Mouse (Mus musculus) left cerebral cortex, postnatal 10 days (tissue): ENCODE results near the gene Ss18l1. TPM values are rescaled to one million over a fixed set of nuclear protein-coding genes. Genes with fewer than 3 reads are reported as not detected.
A peak's percentile ranks its signal among the peaks of the same experiment; 100 is the strongest.

Experiments
- DNase-seq, 2 experiments: peaks; one replicate each; pipeline ENCODE4 v3.0.0; 2021 to 2022; ENCODE audit warnings: low spot score in 2 of 2, mixed read lengths in 1 of 2; ENCODE audit errors: extremely low spot score in 1 of 2
- intact Hi-C: fragments of 180-260 bp; cut with DNase I; formaldehyde crosslinking; loops from one replicate; pipeline ENCODE4 v1.15.1; 2025
- total RNA-seq, 2 experiments: library from RNA; stranded (reverse); gene quantifications; 2 replicates each; pipeline ENCODE4 v1.2.3; 2021

The Ss18l1 gene
- total RNA-seq, 2 experiments from 2014 or later: 35.8 to 37.3 TPM

- intact Hi-C loops: no loop called here
- peak in 1 of 2 experiments; percentile 24 for DNase-seq
Measured at GRCm38 (mm10) chr2:180107081-180107480, 64.8 kb downstream of the Ss18l1 start.

GRCm38 (mm10) chr2:180108285-180108684 is 66.0 kb downstream of the Ss18l1 start:
- no peak for DNase-seq
- intact Hi-C loops: no loop called here

DNA sequence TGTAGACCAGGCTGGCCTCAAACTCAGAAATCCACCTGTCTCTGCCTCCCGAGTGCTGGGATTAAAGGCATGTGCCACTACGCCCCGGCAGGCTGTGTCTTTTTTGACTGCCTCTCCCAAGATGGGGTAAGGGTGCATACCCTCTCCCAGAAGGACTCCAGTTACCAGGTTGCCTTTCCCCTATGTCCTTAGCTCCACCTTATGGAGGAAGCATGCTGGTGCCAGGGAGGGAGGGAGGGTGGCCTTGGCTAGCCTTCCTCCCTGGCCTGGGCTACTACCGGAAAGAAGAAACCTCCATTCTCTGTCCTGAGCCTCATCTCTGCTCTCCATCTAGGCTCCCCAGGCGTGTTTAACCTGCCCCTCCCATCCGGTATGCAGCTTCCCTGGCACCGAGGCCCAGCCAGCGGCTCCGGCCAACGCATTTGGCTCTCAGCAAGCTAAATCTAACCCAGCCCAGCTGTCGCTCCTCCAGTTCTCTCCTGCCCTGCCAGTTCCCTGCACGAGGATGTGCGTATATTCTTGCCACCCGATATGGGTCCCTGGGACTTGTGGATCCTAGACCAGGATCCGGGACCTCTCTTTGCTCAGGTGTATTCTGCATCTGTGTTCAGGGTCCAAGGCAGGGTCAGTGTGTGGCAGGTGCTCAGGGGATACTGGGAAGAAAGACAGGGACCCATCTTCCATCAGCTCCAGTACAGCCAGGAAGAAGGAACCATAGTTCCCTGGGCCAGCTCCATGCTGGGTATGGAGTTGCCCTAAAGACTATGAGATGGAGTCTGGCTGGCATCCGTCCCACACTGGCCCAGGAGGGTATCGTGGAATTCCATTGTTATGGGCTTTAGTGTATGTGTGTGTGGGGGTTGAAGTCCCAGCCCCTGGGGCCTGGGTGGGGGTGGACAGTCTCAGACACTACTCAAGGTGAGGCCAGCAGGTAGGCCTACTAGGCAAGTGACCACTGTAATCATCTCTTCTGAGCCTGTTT is 71.9 kb downstream of the Ss18l1 start:
- intact Hi-C loops: no loop called here

DNA sequence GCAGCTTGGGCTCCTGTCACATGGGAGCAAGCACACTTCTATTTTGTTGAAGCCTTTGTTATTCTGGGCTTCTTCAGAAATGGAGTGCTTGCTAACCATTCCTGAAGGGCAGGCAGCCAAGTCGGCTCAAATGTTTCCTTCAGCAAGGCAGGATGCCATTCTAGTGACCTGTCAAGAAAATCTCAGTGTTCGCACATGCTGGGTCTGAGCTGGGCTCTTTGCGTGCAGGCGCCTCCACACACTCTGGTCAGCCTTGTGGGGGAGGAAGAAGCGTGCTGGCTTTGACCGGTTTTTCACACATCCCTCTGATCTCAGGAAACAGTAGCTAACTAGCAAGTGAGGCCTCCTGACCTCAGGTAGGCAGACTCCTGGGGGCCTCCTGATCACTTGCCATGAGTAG is 73.0 kb downstream of the Ss18l1 start:
- intact Hi-C loops: no loop called here
- peak in 1 of 2 experiments; percentile 79 for DNase-seq

More for the DNA sequence above, 71.9 kb downstream of the Ss18l1 start:
- DNase-seq: peak; percentile 72 to 83

- DNase-seq: no peak
- intact Hi-C loops: no loop called here
Measured at GRCm38 (mm10) chr2:180116081-180116493, 73.8 kb downstream of the Ss18l1 start.

- DNase-seq: peak in 1 of 2 experiments; percentile 68
- intact Hi-C loops: no loop called here
Measured at GRCm38 (mm10) chr2:180116741-180117484, 74.6 kb downstream of the Ss18l1 start.

GRCm38 (mm10) chr2:180117485-180118194 is 75.3 kb downstream of the Ss18l1 start:
- DNase-seq: peak; percentile 69 to 77
- intact Hi-C loops: no loop called here

DNA sequence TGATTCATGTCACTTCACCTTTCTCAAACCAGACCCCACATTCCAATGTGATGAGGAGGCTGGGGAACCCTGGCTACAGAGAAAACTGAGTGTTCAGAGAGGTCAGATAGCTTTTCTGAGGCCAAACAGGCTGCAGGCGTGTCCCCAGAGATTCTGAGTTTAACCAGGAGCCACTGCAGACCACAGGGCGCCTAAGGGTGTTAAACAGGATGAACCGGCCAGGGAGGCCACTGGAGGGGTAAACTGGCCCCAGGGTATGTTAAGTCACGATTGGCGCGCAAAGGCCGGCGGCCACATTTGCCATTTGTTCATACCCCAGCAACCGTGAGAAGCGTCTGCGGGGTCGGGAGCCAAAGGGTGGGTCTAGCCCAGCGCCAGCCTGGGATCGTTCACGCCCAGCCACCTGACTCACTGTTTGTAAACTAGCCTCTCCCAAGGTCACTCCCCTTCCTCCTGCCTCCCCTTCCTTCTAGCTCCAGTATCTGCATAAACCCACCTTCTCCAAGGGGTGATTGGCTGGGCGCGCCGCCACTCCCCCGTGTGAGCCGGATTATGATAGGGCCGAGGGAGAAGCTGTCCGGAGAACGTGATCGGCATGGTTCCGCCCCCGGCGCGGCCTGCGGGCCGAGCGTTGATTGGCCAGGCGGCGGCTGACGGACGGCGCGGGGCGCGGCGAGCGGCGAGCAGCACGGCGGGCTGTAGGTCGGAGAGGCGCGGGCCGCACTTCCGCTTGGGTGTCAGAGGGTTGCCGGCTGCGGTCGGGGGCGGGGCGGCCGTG is 76.5 kb downstream of the Ss18l1 start, which contains the start of gene Osbpl2:
Gene Osbpl2 (plus strand): TSS at position 646 of the 778 bp plus-strand sequence.
- intact Hi-C loops: no loop called here
- DNase-seq: peak; percentile 99 to 100

Other genes with a start within 250 kb of the Ss18l1 start
- gene Taf4, start 65.9 kb upstream of the Ss18l1 start, total RNA-seq: 10 to 100 TPM; 19.5 to 20.9 TPM
- 100 to 1,000 TPM; 142 to 143 TPM for gene Lsm14b, start 17.5 kb upstream of the Ss18l1 start, total RNA-seq
- gene Psma7, start 76 bp upstream of the Ss18l1 start, total RNA-seq: 100 to 1,000 TPM; 214 to 221 TPM
- 10 to 100 TPM; 16.2 to 17.5 TPM for gene Mtg2, start 28.1 kb downstream of the Ss18l1 start, total RNA-seq
- 10 to 100 TPM; 35.9 to 42.1 TPM for gene Hrh3, start 62.0 kb downstream of the Ss18l1 start, total RNA-seq
- gene Osbpl2, start 76.8 kb downstream of the Ss18l1 start, total RNA-seq: 10 to 100 TPM; 54.1 to 58.4 TPM
- gene Adrm1, start 129.0 kb downstream of the Ss18l1 start, total RNA-seq: 100 to 1,000 TPM; 111 to 112 TPM
- gene Lama5, start 183.3 kb downstream of the Ss18l1 start, total RNA-seq: 1 to 10 TPM; 7.1 to 9.4 TPM
- 100 to 1,000 TPM; 551 to 611 TPM for gene Rps21, start 214.9 kb downstream of the Ss18l1 start, total RNA-seq
- gene Cables2, start 231.0 kb downstream of the Ss18l1 start, total RNA-seq: 10 to 100 TPM; 37.6 TPM
- gene Rbbp8nl, start 247.4 kb downstream of the Ss18l1 start, total RNA-seq: not detected